Mouse (Mus musculus) megakaryocyte, embryonic 14.5 days (primary cell): ENCODE results near the gene Nsmce1.

Experiments used
- FLI1 ChIP-seq: IDR thresholded peaks from 2 replicates; pipeline ENCODE4 v1.6.1; 2012; ENCODE audit warnings: low read length, inconsistent platforms, mixed read lengths
- GATA1 ChIP-seq: IDR thresholded peaks from 3 replicates; pipeline ENCODE4 v1.6.1; 2012; ENCODE audit warnings: mixed read lengths, low read length, inconsistent platforms, borderline replicate concordance

GRCm38 (mm10) chr7:125527901-125528580, 36.6 kb upstream of the Nsmce1 start:
- TF ChIP-seq GATA1, result no peak
- no peak for TF ChIP-seq FLI1
